Mouse (Mus musculus): ENCODE results near the gene Eif6.

Gene Eif6

DNA sequence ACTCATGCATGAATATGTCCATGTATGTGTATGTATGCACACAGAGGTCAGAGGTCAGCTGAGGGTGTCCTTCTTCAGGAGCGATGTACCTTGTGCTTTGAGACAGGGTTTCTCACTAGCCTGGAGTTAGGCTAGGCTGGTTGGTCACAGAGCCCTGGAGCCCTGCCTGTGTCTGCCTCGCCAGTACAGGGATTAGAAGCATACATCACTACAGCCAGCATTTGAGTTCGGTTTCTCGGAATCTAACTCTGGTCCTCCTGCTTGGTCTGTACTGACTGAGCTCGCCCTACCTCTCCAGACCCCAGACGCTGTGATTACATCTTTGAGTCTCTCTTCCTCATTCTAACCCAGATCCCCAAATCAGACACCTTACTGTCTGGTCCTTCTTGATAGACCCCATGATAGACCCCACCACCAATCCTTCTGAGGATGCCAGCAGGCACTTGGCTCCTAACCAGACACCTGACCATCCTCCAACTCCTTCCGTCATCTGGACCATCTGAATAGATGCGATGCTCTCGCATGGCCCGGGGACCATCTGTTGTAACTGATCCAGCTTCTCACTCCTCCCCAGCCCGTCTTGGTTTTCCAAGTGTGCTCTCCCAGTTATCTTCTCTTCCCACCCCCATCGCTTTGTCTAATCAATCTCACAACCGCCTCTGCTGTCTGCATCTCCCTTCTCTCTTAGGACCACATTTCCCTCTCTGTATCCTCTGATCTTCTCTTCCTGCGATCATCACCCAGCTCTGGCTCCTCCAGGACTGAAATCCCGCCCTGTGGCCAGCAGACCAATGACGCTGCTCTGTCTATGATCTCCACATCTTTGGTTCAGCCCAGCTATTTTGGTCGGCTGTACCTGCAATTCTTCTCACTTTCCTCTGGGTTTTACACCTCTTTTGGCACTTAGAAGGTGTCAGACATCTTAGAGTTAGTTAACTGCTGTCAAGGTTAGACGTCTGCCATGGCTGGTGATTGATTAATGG lies 38.5 kb downstream of the Eif6 start:
- DNase-seq (ENCODE audit: low spot score) = no peak

- no peak for DNase-seq (ENCODE audit: low spot score)
These were observed 39.8 kb downstream of the Eif6 start for GRCm38 (mm10) chr2:155786905-155787304.

DNA sequence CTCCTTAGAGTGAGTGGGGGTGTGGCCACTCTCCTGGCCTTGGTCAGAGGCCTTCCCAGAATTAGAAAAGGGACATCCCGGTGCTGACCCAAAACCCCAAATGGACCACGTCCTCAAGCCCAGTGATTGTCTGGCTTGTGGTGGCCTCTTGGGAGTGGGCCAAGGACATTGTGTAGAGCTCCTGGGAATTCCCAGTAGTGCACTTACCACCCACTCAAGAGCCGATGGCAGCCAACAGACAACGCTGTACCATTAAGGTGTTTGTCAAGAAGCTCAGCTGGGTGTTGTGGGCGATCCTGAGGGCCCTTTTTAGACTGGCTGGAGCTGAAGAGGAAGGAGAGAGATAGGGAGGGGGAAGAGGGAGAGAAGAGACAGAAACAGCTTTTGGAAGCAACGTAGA lies 42.2 kb downstream of the Eif6 start:
- no peak for DNase-seq (ENCODE audit: low spot score)

- DNase-seq (ENCODE audit: low spot score) = no peak
These were observed 47.2 kb downstream of the Eif6 start for GRCm38 (mm10) chr2:155779506-155779905.

DNA sequence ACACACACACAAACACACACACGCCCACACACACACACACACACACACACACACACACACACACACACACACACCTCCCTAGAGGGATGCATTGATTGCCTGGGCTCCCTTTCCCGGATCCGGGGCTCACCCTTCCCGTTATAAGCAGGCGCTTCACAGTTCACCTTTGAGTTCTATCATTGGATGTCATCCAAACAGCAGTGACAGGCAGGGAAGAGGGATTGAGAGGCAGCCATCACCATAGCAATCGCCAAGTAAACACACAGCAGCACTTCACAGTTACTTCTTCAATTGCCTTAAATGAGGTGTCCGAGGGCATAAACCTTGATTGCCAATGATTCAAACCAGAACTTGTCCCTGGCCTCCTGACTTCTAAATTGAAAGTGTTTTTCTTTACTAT lies 47.7 kb downstream of the Eif6 start:
- no peak for DNase-seq (ENCODE audit: low spot score)

GRCm38 (mm10) chr2:155778004-155778403 lies 48.7 kb downstream of the Eif6 start:
- no peak for DNase-seq (ENCODE audit: low spot score)

GRCm38 (mm10) chr2:155777688-155777985 lies 49.1 kb downstream of the Eif6 start:
- no peak for DNase-seq (ENCODE audit: low spot score)

DNA sequence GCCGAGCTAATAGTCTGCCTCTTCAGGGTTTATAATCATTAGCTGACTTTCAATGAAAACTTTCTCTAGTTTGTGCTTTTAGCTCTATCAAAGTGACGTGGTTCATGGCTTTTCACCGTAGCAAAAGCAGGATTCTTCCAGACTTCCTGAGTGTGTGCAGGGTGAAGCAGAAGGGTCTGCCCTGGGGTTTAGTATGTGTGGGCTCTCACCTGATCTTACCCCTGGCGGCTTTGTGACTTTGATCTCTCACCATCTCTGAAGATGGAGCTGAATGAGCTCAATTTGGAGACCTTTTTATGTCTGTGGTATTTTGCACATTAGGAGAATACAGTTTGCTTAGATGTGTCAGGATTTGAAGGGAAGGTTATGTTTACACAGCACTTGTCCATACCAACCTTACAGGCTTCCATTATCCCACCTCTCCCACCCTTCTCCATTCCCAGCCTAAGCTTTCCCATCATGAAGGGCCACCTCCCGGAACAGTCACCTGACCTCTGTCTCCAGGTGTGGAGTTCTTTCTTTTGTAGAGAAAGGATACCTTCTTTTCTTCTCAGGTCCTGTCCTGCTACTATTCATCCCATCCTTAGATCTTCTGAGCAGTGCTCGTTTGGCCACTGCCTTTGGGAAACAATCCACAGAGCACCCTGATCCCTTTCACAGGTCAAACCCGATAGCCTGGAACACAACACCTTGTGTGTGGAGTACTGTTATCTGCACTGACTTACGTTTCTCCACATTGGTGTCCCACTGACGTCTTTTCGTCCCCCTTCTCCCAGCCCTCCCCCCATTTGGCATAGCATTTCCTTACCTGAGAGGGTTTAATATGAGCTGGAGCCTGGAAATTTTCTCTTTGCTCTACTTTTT lies 49.7 kb downstream of the Eif6 start:
- no peak for DNase-seq (ENCODE audit: low spot score)

DNA sequence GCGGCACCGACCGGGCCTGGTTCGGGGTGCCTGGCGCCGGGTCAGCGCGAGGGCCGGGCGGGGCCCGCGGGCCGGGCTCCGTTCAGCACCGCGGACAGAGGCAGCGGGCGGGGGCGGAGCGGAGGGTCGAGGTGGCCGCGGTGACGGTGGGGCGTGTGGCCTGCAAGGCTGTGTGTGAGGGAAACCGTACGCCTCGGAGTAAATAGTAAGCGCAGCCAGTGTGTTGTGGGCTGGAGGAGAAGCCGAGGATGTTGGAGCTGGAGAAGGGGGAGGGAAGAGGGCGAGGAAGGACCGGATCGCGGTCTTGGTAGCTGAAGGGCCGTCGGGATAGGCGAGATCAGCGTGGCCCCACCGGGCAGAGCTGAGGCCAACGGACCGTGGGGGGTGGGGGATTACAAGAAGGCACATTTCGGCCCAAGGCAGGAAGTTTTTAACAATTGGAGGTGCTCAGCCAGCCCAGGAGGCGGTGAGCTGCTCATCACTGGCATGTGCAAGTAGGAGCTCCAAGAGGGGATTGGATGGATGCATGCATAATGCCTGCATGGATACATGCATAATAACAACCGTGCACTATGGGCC lies 51.0 kb downstream of the Eif6 start:
- DNase-seq (ENCODE audit: low spot score) = peak; percentile 11

GRCm38 (mm10) chr2:155774927-155775684 lies 51.6 kb downstream of the Eif6 start, which contains the start of gene Mmp24:
Gene Mmp24 (plus strand): TSS chr2:155775342.
- no peak for DNase-seq (ENCODE audit: low spot score)

DNA sequence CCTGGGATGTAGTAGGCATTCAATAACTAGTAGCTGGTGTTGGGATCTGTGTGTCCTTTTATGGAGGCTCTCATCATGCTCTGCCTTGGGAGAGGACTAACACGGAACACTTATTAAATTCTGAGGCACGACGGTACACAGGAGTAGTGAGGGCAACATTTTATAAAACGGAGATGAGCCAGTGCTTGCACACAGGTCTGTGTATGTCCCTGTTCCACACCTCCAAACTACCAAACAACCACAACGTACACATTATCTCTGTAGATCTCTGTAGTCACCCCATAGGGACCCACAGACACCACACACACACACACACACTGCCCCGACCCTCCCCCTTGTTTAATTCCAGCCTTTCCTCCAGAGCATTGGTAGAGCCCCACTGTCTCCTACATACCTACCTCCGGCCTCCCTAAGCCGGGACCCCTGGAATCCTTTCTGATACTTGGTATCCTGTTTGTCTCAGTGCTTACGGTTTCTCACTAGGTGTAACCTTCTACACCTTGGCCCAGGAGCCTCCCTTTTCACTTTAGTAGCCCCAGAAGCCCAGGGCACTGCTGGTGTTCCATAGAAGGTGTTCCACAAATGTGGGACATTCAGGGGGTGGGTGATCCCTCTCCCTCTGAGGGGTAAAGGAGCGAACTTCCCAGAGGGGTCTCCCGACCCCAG lies 52.3 kb downstream of the Eif6 start:
- DNase-seq (ENCODE audit: low spot score) = no peak

DNA sequence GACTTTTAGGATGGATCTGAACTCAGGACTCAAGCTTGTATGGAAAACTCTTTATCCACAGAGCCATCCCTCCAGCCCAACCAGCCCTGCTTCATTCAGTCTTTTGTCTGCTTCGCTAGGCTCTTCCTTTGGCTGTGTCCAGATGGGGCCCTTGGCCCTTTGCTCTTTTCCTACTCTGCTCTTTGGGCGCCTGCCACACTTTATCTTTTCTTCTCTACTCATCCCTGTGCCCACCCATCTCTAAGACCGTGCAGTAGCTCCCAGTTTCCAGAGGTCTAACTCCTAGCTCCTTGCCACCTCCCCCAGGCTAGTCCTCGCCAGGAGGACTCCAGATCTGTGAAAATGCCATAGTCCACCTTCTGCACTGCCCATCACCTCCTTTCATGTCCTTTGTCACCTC lies 53.1 kb downstream of the Eif6 start:
- DNase-seq (ENCODE audit: low spot score) = no peak

Measured in urinary bladder, postnatal 10 days (tissue).